Mouse (Mus musculus): ENCODE results near the gene Shisa3. TPM values are rescaled to one million over a fixed set of nuclear protein-coding genes. Genes with fewer than 3 reads are reported as not detected.

Gene Shisa3
- total RNA-seq, 2 experiments from 2014 or later: 0.52 to 1.2 TPM

GRCm38 (mm10) chr5:67662715-67663114 is 55.0 kb downstream of the Shisa3 start:
- DNase-seq (ENCODE audit: low spot score in 2 of 2): peak in 1 of 2 experiments; percentile 25
- TF ChIP-seq CTCF (conservative IDR thresholded peaks at IDR 0.05): no peak
- Histone ChIP-seq H3K4me3 (no peak overlapping the region), H3K27ac (no peak overlapping the region)

- no peak for TF ChIP-seq CTCF (conservative IDR thresholded peaks at IDR 0.05)
- no peak for DNase-seq (ENCODE audit: low spot score in 2 of 2)
- H3K27ac ChIP-seq: no peak overlapping the region; the same call in 1 of the 2 replicates
- H3K4me3 ChIP-seq: no peak overlapping the region
These were observed 61.8 kb downstream of the Shisa3 start for GRCm38 (mm10) chr5:67669436-67669896.

- no peak for DNase-seq (ENCODE audit: low spot score in 2 of 2)
- TF ChIP-seq CTCF (conservative IDR thresholded peaks at IDR 0.05): no peak
- no peak overlapping the region for H3K27ac ChIP-seq
- H3K4me3 ChIP-seq: no peak overlapping the region
These were observed 62.5 kb downstream of the Shisa3 start for GRCm38 (mm10) chr5:67670158-67670557.

DNA sequence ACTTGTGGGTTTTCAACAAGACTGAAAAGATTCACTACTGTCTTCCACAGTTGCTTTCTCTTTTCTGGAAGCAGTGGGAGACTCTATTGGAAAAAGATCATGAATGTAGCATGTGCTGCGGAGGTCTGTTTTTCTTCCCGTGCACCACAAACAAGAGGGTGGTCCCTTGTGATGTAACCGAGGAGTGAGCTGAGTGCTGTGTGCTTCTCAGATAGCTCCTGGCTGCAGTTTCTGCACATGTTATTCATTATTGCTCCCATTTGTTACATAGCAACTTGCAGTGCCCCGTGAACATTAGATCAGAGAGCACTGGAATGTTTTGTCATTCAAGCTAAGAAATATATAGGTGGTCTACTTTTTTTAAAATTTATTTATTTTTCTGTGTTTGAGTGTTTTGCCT is 65.3 kb downstream of the Shisa3 start:
- DNase-seq (ENCODE audit: low spot score in 2 of 2): no peak
- no peak for TF ChIP-seq CTCF (conservative IDR thresholded peaks at IDR 0.05)
- H3K27ac ChIP-seq: no peak overlapping the region
- no peak overlapping the region for H3K4me3 ChIP-seq

Small RNAs within 50 kb of the gene (microRNA-seq; reads per million reads assigned to microRNA genes)
- gene Gm23617: 0 reads per million in 2 experiments

Other genes starting within 250 kb of the Shisa3 start
- gene Bend4, start 179.6 kb upstream of the Shisa3 start, total RNA-seq (2021): 1 to 10 TPM; 9.2 to 9.4 TPM
- gene Atp8a1, start 239.6 kb downstream of the Shisa3 start, total RNA-seq (2021): 100 to 1,000 TPM; 175 to 184 TPM